Mouse (Mus musculus) megakaryocyte, embryonic 14.5 days (primary cell): ENCODE measurements around the gene Itpa.

Experiments
- FLI1 ChIP-seq: IDR thresholded peaks from 2 replicates; pipeline ENCODE4 v1.6.1; 2012; ENCODE audit warnings: low read length, inconsistent platforms, mixed read lengths
- GATA1 ChIP-seq: IDR thresholded peaks from 3 replicates; pipeline ENCODE4 v1.6.1; 2012; ENCODE audit warnings: mixed read lengths, low read length, inconsistent platforms, borderline replicate concordance

DNA sequence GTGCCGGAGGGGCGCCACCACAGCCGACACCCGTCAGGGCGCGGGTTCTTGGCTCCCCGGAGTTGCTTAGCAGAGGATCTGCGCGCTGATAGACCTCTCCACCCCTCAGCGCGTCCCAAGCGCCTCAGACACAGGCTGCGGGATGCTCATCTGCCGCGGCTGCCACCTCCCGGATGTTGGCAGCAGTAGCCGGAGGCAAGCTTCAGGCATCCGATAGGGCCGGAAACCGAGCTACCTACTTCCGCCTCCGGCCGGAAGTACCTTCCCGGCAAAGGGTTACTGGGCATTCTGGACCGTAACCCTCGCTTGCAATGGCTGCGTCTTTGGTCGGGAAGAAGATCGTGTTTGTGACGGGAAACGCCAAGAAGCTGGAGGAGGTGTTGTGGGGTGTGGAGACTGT is at the start of gene Itpa:
- no peak for TF ChIP-seq GATA1
- peak; percentile 97 for TF ChIP-seq FLI1
